Mouse (Mus musculus): ENCODE measurements at regions not wholly inside any gene's neighbourhood (a gene's known extent, or its start where the extent isn't known, plus 50 kb on each side); places are given as distances from the start of the nearest gene placed in this dataset.
A peak's percentile ranks its signal among the peaks of the same experiment; 100 is the strongest.

- DNase-seq (ENCODE audit: low spot score) = no peak
Measured at GRCm38 (mm10) chr4:140401632-140402031, 155.0 kb upstream of the Igsf21 start.

GRCm38 (mm10) chr4:140396548-140396947, 150.0 kb upstream of the Igsf21 start:
- no peak for DNase-seq (ENCODE audit: low spot score)

- DNase-seq (ENCODE audit: low spot score) = no peak
Measured at GRCm38 (mm10) chr4:140392290-140392689, 145.7 kb upstream of the Igsf21 start.

- DNase-seq (ENCODE audit: low spot score) = no peak
Measured at GRCm38 (mm10) chr4:140390684-140391234, 144.2 kb upstream of the Igsf21 start.

GRCm38 (mm10) chr4:140385686-140386085, 139.1 kb upstream of the Igsf21 start:
- no peak for DNase-seq (ENCODE audit: low spot score)

- DNase-seq (ENCODE audit: low spot score) = no peak
Measured at GRCm38 (mm10) chr4:140385226-140385625, 138.6 kb upstream of the Igsf21 start.

GRCm38 (mm10) chr4:140383596-140383995, 137.0 kb upstream of the Igsf21 start:
- no peak for DNase-seq (ENCODE audit: low spot score)

- no peak for DNase-seq (ENCODE audit: low spot score)
Measured at GRCm38 (mm10) chr4:140380733-140381132, 134.1 kb upstream of the Igsf21 start.

- DNase-seq (ENCODE audit: low spot score) = no peak
Measured at GRCm38 (mm10) chr4:140377941-140378340, 131.4 kb upstream of the Igsf21 start.

GRCm38 (mm10) chr4:140372586-140373325, 126.2 kb upstream of the Igsf21 start:
- DNase-seq (ENCODE audit: low spot score) = no peak

GRCm38 (mm10) chr4:140371426-140372213, 125.0 kb upstream of the Igsf21 start:
- no peak for DNase-seq (ENCODE audit: low spot score)

GRCm38 (mm10) chr4:140366975-140367680, 120.5 kb upstream of the Igsf21 start:
- DNase-seq (ENCODE audit: low spot score) = no peak

GRCm38 (mm10) chr4:140358846-140359245, 112.3 kb upstream of the Igsf21 start:
- no peak for DNase-seq (ENCODE audit: low spot score)

GRCm38 (mm10) chr4:140358103-140358502, 111.5 kb upstream of the Igsf21 start:
- DNase-seq (ENCODE audit: low spot score) = peak; percentile 46

- DNase-seq (ENCODE audit: low spot score) = no peak
Measured at GRCm38 (mm10) chr4:140355144-140355550, 108.6 kb upstream of the Igsf21 start.

- DNase-seq (ENCODE audit: low spot score) = no peak
Measured at GRCm38 (mm10) chr4:140348802-140349201, 102.2 kb upstream of the Igsf21 start.

GRCm38 (mm10) chr4:140330138-140330537, 83.6 kb upstream of the Igsf21 start:
- no peak for DNase-seq (ENCODE audit: low spot score)

GRCm38 (mm10) chr4:140326706-140327440, 80.3 kb upstream of the Igsf21 start:
- no peak for DNase-seq (ENCODE audit: low spot score)

- DNase-seq (ENCODE audit: low spot score) = no peak
Measured at GRCm38 (mm10) chr4:140325677-140326052, 79.1 kb upstream of the Igsf21 start.

- no peak for DNase-seq (ENCODE audit: low spot score)
Measured at GRCm38 (mm10) chr4:140324971-140325676, 78.5 kb upstream of the Igsf21 start.

Measured in ovary, adult 18-20 months (tissue).